Comparison of ENCODE assay signal across 20 mouse cellular contexts in genomic region chr12:76046561-76046960, GRCm38 (mm10).
DNase-seq lines count a peak whose midpoint lies in the region; ATAC-seq and TF ChIP-seq lines count a peak whose summit lies in the region.
"Had no signal": no experiment of that assay in that cellular context is flagged by ENCODE, and none has a peak within 500 bp of the region (broad histone marks: within the 10 kb centered on the region; RNA-seq: fewer than 3 reads in every experiment).

No protein-coding gene starts in this region.

- intact Hi-C loops in heart, postnatal 25 days (cut with DNase I) = no loop called here

- WGBS in lung, adult 2 months = 69% methylated on average over 6 of the region's 6 CpGs

- peak; percentile 4 to 5 for DNase-seq in heart, adult 9 months (ENCODE audit: low spot score in 2 of 2)
- DNase-seq in heart, postnatal 25 days (ENCODE audit: low spot score) = no peak
- DNase-seq in lung, adult 2 months = peak; percentile 56
- peak; percentile 53 for DNase-seq in lung, postnatal 14 days
- DNase-seq in kidney, postnatal 36 days = no peak
- DNase-seq: adrenal gland, adult 2 months; adrenal gland, postnatal 36 days; cerebellum, adult 2 months; cerebellum, postnatal 10 days; forebrain, postnatal 0 days; gastrocnemius, postnatal 14 days; heart, postnatal 4 days had no signal

- TF ChIP-seq CTCF in lung, adult 2 months (IDR thresholded peaks at IDR 0.05; ENCODE audit: insufficient read depth, low read length) = no peak

- no peaks in the 10 kb centered on the region for H3K4me1 ChIP-seq in lung, adult 2 months (ENCODE audit: control insufficient read depth, insufficient read depth, low read length)
- H3K4me1 ChIP-seq: embryonic facial prominence, embryonic 10.5 days; forebrain, embryonic 13.5 days; hindbrain, embryonic 13.5 days had no signal

- TF ChIP-seq POLR2A in lung, adult 2 months (IDR thresholded peaks at IDR 0.05; ENCODE audit: borderline replicate concordance, extremely low read depth, low read depth, low read length) = no peak

- no peak overlapping the region for H3K4me3 ChIP-seq in lung, adult 2 months (replicated peaks; ENCODE audit: extremely low read depth, low read depth, low read length)
- H3K4me3 ChIP-seq: embryonic facial prominence, embryonic 10.5 days; forebrain, embryonic 13.5 days; heart, embryonic 12.5 days; hindbrain, embryonic 13.5 days had no signal

- ATAC-seq in inflammation-experienced regulatory T-cells, adult 6 months = no peak
- ATAC-seq: activated CD4-positive, CD25-positive, alpha-beta regulatory T cell, adult 4 months; forebrain, embryonic 13.5 days; forebrain, postnatal 0 days; hindbrain, postnatal 0 days; Patski had no signal

Comparison
In these comparisons a context has a peak if more than half of its experiments do, and no peak if none do; other contexts are left out.
1. DNase-seq: peak in heart, adult 9 months (2 of 2), lung, adult 2 months (single experiment) and lung, postnatal 14 days (single experiment); none in heart, postnatal 25 days (single experiment) and kidney, postnatal 36 days (0 of 2).